ENCODE assay signal across 15 mouse cellular contexts in genomic region chr17:29348996-29349395, GRCm38 (mm10). TPM values are rescaled to one million over a fixed set of nuclear protein-coding genes. Genes with fewer than 3 reads are reported as not detected.
DNase-seq lines count a peak whose midpoint lies in the region; ATAC-seq and TF ChIP-seq lines count a peak whose summit lies in the region.
"Had no signal": no experiment of that assay in that cellular context is flagged by ENCODE, and none has a peak within 500 bp of the region (broad histone marks: within the 10 kb centered on the region; RNA-seq: fewer than 3 reads in every experiment).

No protein-coding gene starts in this region.

- intact Hi-C loops in heart, postnatal 25 days (cut with DNase I), result no loop called here

- H3K27ac ChIP-seq in intestine, embryonic 15.5 days, result peak overlapping the region; percentile 14; the same call in 1 of the 2 replicates
- H3K27ac ChIP-seq in intestine, postnatal 0 days (ENCODE audit: low read depth, low read length), result no peak overlapping the region
- peak overlapping the region; percentile 97 for H3K27ac ChIP-seq in lung, embryonic 15.5 days

- H3K27me3 ChIP-seq in intestine, embryonic 15.5 days (replicated peaks), result no peaks in the 10 kb centered on the region
- no peaks in the 10 kb centered on the region for H3K27me3 ChIP-seq in intestine, postnatal 0 days (replicated peaks; ENCODE audit: control insufficient read depth, insufficient read depth, low read length)
- H3K27me3 ChIP-seq in lung, embryonic 15.5 days, result no peaks in the 10 kb centered on the region
- H3K27me3 ChIP-seq: embryonic facial prominence, embryonic 13.5 days; heart, embryonic 12.5 days had no signal

- peaks cover 20% of the 10 kb centered on the region for H3K4me1 ChIP-seq in intestine, embryonic 15.5 days (replicated peaks)
- H3K4me1 ChIP-seq in intestine, postnatal 0 days (replicated peaks; ENCODE audit: control insufficient read depth, insufficient read depth, low read length), result peaks cover 11% of the 10 kb centered on the region; the same call in 1 of the 2 replicates
- H3K4me1 ChIP-seq in lung, embryonic 15.5 days, result peaks cover 24% of the 10 kb centered on the region
- H3K4me1 ChIP-seq in lung, adult 2 months (ENCODE audit: control insufficient read depth, insufficient read depth, low read length), result peaks cover 6% of the 10 kb centered on the region

- H3K9me3 ChIP-seq in intestine, embryonic 15.5 days, result no peaks in the 10 kb centered on the region
- no peaks in the 10 kb centered on the region for H3K9me3 ChIP-seq in intestine, postnatal 0 days (ENCODE audit: control insufficient read depth)
- no peaks in the 10 kb centered on the region for H3K9me3 ChIP-seq in lung, embryonic 15.5 days
- H3K9me3 ChIP-seq: embryonic facial prominence, embryonic 13.5 days; heart, embryonic 12.5 days had no signal

- 65% methylated on average over 2 of the region's 2 CpGs for WGBS in intestine, embryonic 15.5 days
- 61% methylated on average over 2 of the region's 2 CpGs for WGBS in intestine, postnatal 0 days
- 45% methylated on average over 2 of the region's 2 CpGs for WGBS in lung, embryonic 15.5 days
- 70% methylated on average over 2 of the region's 2 CpGs for WGBS in lung, adult 2 months

- no peak for TF ChIP-seq CTCF in intestine, postnatal 0 days (IDR thresholded peaks at IDR 0.05; ENCODE audit: low read depth)
- no peak for TF ChIP-seq CTCF in lung, adult 2 months (IDR thresholded peaks at IDR 0.05; ENCODE audit: insufficient read depth, low read length)

- H3K36me3 ChIP-seq in intestine, embryonic 15.5 days, result no peaks in the 10 kb centered on the region
- H3K36me3 ChIP-seq in intestine, postnatal 0 days (ENCODE audit: control insufficient read depth, insufficient read depth), result 0 out of 2 replicates have a peak, but pooled peaks cover 6% of the 10 kb centered on the region
- H3K36me3 ChIP-seq in lung, embryonic 15.5 days, result peaks cover 3% of the 10 kb centered on the region

- H3K9ac ChIP-seq in intestine, embryonic 15.5 days, result no peak overlapping the region
- no peak overlapping the region for H3K9ac ChIP-seq in intestine, postnatal 0 days (ENCODE audit: low read depth, low read length)
- no peak overlapping the region; the same call in 1 of the 2 replicates for H3K9ac ChIP-seq in lung, embryonic 15.5 days

- H3K4me3 ChIP-seq in intestine, embryonic 15.5 days (replicated peaks), result no peak overlapping the region
- no peak overlapping the region for H3K4me3 ChIP-seq in intestine, postnatal 0 days (ENCODE audit: low read depth, low read length)
- no peak overlapping the region for H3K4me3 ChIP-seq in lung, embryonic 15.5 days
- H3K4me3 ChIP-seq in lung, adult 2 months (replicated peaks; ENCODE audit: extremely low read depth, low read depth, low read length), result no peak overlapping the region
- H3K4me3 ChIP-seq: embryonic facial prominence, embryonic 13.5 days had no signal

- ATAC-seq in intestine, embryonic 15.5 days, result no peak
- ATAC-seq in intestine, postnatal 0 days, result no peak
- no peak for ATAC-seq in lung, embryonic 15.5 days (ENCODE audit: borderline replicate concordance, extremely low read depth, low FRiP score, low TSS enrichment)
- ATAC-seq: midbrain, embryonic 16.5 days had no signal

- TF ChIP-seq POLR2A in lung, adult 2 months (IDR thresholded peaks at IDR 0.05; ENCODE audit: borderline replicate concordance, extremely low read depth, low read depth, low read length), result no peak; the same call in 1 of the 2 replicates

- peak; percentile 47 for DNase-seq in cerebellum, adult 11 months
- DNase-seq in cerebellum, adult 8-10 months, result no peak
- no peak for DNase-seq in lung, adult 2 months
- DNase-seq in kidney, postnatal 36 days, result peak; percentile 41 to 52
- DNase-seq in heart, postnatal 25 days (ENCODE audit: low spot score), result no peak
- DNase-seq: gastrocnemius, postnatal 36 days; heart, postnatal 4 days; spleen, adult 18-20 months; thymus, adult 18-20 months had no signal

- H3K4me2 ChIP-seq in intestine, embryonic 15.5 days (replicated peaks), result no peak overlapping the region
- H3K4me2 ChIP-seq in intestine, postnatal 0 days (replicated peaks; ENCODE audit: low read depth), result no peak overlapping the region
- no peak overlapping the region for H3K4me2 ChIP-seq in lung, embryonic 15.5 days

RNA-seq across cellular contexts. Expression of gene Mtch1, which starts 1.3 kb away (rescaled TPM):
- 235 and 275 TPM in 2 replicates for polyA plus RNA-seq in intestine, embryonic 15.5 days (2015; fragmentation: Nextera tagmentation; extraction: Ambion mirVana)
- polyA plus RNA-seq in intestine, postnatal 0 days (2015; fragmentation: Nextera tagmentation; extraction: Ambion mirVana), result 139 and 143 TPM in 2 replicates
- 341 and 343 TPM in 2 replicates for polyA plus RNA-seq in lung, embryonic 15.5 days (2015; fragmentation: Nextera tagmentation; extraction: Ambion mirVana)
- polyA plus RNA-seq in lung, adult 2 months (2012; rRNA removed), result 413 and 456 TPM in 2 replicates
- 100 to 1,000 TPM; 220 TPM for total RNA-seq in heart, postnatal 25 days (2021)

RNA-seq across cellular contexts. Expression of gene Fgd2, which starts 11.7 kb away (rescaled TPM):
- 10.5 and 12.3 TPM in 2 replicates for polyA plus RNA-seq in intestine, embryonic 15.5 days (2015; fragmentation: Nextera tagmentation; extraction: Ambion mirVana)
- polyA plus RNA-seq in intestine, postnatal 0 days (2015; fragmentation: Nextera tagmentation; extraction: Ambion mirVana), result 4.9 and 6.0 TPM in 2 replicates
- 19.1 and 21.7 TPM in 2 replicates for polyA plus RNA-seq in lung, embryonic 15.5 days (2015; fragmentation: Nextera tagmentation; extraction: Ambion mirVana)
- polyA plus RNA-seq in lung, adult 2 months (2012; rRNA removed), result 44.3 and 53.7 TPM in 2 replicates
- 1 to 10 TPM; 1.8 to 2.7 TPM for total RNA-seq in heart, postnatal 25 days (2021)

RNA-seq across cellular contexts. Expression of gene Pi16, which starts 31.5 kb away (rescaled TPM):
- polyA plus RNA-seq in intestine, embryonic 15.5 days (2015; fragmentation: Nextera tagmentation; extraction: Ambion mirVana), result 0.72 and 0.98 TPM in 2 replicates
- 0.73 and 0.76 TPM in 2 replicates for polyA plus RNA-seq in intestine, postnatal 0 days (2015; fragmentation: Nextera tagmentation; extraction: Ambion mirVana)
- 1.9 and 2.4 TPM in 2 replicates for polyA plus RNA-seq in lung, embryonic 15.5 days (2015; fragmentation: Nextera tagmentation; extraction: Ambion mirVana)
- 46.8 and 47.3 TPM in 2 replicates for polyA plus RNA-seq in lung, adult 2 months (2012; rRNA removed)
- 10 to 100 TPM; 32.6 to 45.8 TPM for total RNA-seq in heart, postnatal 25 days (2021)

Comparison
In these comparisons a context has a peak if more than half of its experiments do, and no peak if none do; other contexts are left out.
1. DNase-seq: peak in cerebellum, adult 11 months (single experiment) and kidney, postnatal 36 days (2 of 2); none in cerebellum, adult 8-10 months (single experiment), lung, adult 2 months (single experiment) and heart, postnatal 25 days (single experiment).
2. RNA of gene Pi16, which starts 31.5 kb away (polyA plus RNA-seq): 46.8 to 47.3 TPM in lung, adult 2 months; 1.9 to 2.4 TPM in lung, embryonic 15.5 days, 0.73 to 0.76 TPM in intestine, postnatal 0 days and 0.72 to 0.98 TPM in intestine, embryonic 15.5 days; every median in the first group is over 10 times any median in the second.